Mouse (Mus musculus) kidney, adult 2 months (tissue): ENCODE results near the gene Angel2. TPM values are rescaled to one million over a fixed set of nuclear protein-coding genes. Genes with fewer than 3 reads are reported as not detected.
"Not testable (repeated sequence)": the region's sequence is repeated elsewhere in the genome, so short reads cannot be mapped to it uniquely, and the experiment has no call there.

Experiments
- DNase-seq: peaks from one replicate; pipeline ENCODE4 v3.0.0; 2021
- H3K27ac ChIP-seq: fragments of 200-500 bp; 2 replicates; pipeline ENCODE4 v1.5.1; 2012; ENCODE audit warnings: low read depth, low read length, control low read depth, inconsistent platforms; ENCODE audit not compliant: insufficient read depth
- H3K27me3 ChIP-seq: fragments of 200-500 bp; replicated peaks from 2 replicates; pipeline ENCODE4 v1.6.1; 2012; ENCODE audit warnings: mild to moderate bottlenecking, moderate library complexity, low read length, inconsistent platforms; ENCODE audit not compliant: control insufficient read depth, insufficient read depth
- H3K36me3 ChIP-seq: fragments of 200-500 bp; 2 replicates; pipeline ENCODE4 v1.6.1; 2012; ENCODE audit warnings: mild to moderate bottlenecking, moderate library complexity, low read length, inconsistent platforms; ENCODE audit not compliant: control insufficient read depth, insufficient read depth
- H3K4me1 ChIP-seq: fragments of 200-500 bp; 2 replicates; pipeline ENCODE4 v1.6.1; 2011; ENCODE audit warnings: low read length; ENCODE audit not compliant: control insufficient read depth, insufficient read depth
- H3K4me3 ChIP-seq: fragments of 200-500 bp; 2 replicates; pipeline ENCODE4 v1.5.1; 2011; ENCODE audit warnings: mild to moderate bottlenecking, low read depth, low read length, control low read depth; ENCODE audit not compliant: insufficient read depth
- CTCF ChIP-seq: fragments of 200-500 bp; conservative IDR thresholded peaks from 2 replicates; pipeline ENCODE4 v1.5.1; 2011; ENCODE audit warnings: low read depth, mild to moderate bottlenecking, control low read depth, low read length, moderate library complexity, mixed read lengths; ENCODE audit not compliant: insufficient read depth, insufficient read length
- POLR2A ChIP-seq: fragments of 200-500 bp; IDR thresholded peaks from one replicate; pipeline ENCODE4 v1.6.1; 2011; ENCODE audit warnings: low read depth, low read length, control low read depth
- WGBS: fragments of 180-500 bp; shearing (Covaris S2); methylation state at CpG from one replicate; pipeline ENCODE4 v1.1.7; 2018; 5-methylcytosine and 5-hydroxymethylcytosine counted together
- polyA plus RNA-seq: library from polyadenylated mRNA; depleted of rRNA; stranded (reverse); fragments of >200 nt; gene quantifications from 2 replicates; pipeline ENCODE4 v1.2.3, GENCODE M21; 2012; rRNA removed

Gene Angel2
- polyA plus RNA-seq = 26.6 and 29.6 TPM in 2 replicates

GRCm38 (mm10) chr1:190924812-190925211, at the start of gene Angel2:
Gene Angel2 (plus strand): TSS chr1:190925112.
- not testable (repeated sequence) for DNase-seq, H3K27ac ChIP-seq
- 85% methylated on average over 3 of the region's 3 CpGs for WGBS

GRCm38 (mm10) chr1:190875751-190876150, 49.2 kb upstream of the Angel2 start:
- TF ChIP-seq CTCF = no peak
- no peak for TF ChIP-seq POLR2A
- Histone ChIP-seq H3K27ac (no peak overlapping the region), H3K4me3 (no peak overlapping the region), H3K36me3 (no peaks in the 10 kb centered on the region), H3K27me3 (no peaks in the 10 kb centered on the region), H3K4me1 (peaks cover 6% of the 10 kb centered on the region; the same call in 1 of the 2 replicates)
- 92% methylated on average over 6 of the region's 6 CpGs for WGBS
- DNase-seq = no peak

More at GRCm38 (mm10) chr1:190924812-190925211, at the start of gene Angel2:
- not testable (repeated sequence) for H3K4me3 ChIP-seq, H3K4me1 ChIP-seq, H3K27me3 ChIP-seq, H3K36me3 ChIP-seq

- no peak for DNase-seq
- 74% methylated on average over 6 of the region's 6 CpGs for WGBS
Measured at GRCm38 (mm10) chr1:190880638-190881037, 44.3 kb upstream of the Angel2 start.

GRCm38 (mm10) chr1:190881422-190881821, 43.5 kb upstream of the Angel2 start:
- peak; percentile 68 for TF ChIP-seq CTCF
- no peak for TF ChIP-seq POLR2A
- no peak overlapping the region for H3K4me3 ChIP-seq
- H3K27ac ChIP-seq = no peak overlapping the region
- 8% methylated on average over 2 of the region's 2 CpGs for WGBS
- no peaks in the 10 kb centered on the region for H3K27me3 ChIP-seq
- H3K4me1 ChIP-seq = no peaks in the 10 kb centered on the region
- DNase-seq = peak; percentile 65
- H3K36me3 ChIP-seq = no peaks in the 10 kb centered on the region

More at GRCm38 (mm10) chr1:190880638-190881037, 44.3 kb upstream of the Angel2 start:
- no peak overlapping the region for H3K27ac ChIP-seq
- no peaks in the 10 kb centered on the region for H3K27me3 ChIP-seq
- H3K4me3 ChIP-seq = no peak overlapping the region
- TF ChIP-seq POLR2A (no peak), CTCF (no peak)
- no peaks in the 10 kb centered on the region for H3K36me3 ChIP-seq
- no peaks in the 10 kb centered on the region for H3K4me1 ChIP-seq

- DNase-seq = no peak
- Histone ChIP-seq H3K27me3 (no peaks in the 10 kb centered on the region), H3K27ac (no peak overlapping the region), H3K4me3 (no peak overlapping the region), H3K36me3 (no peaks in the 10 kb centered on the region), H3K4me1 (no peaks in the 10 kb centered on the region)
- 86% methylated on average over 4 of the region's 4 CpGs for WGBS
- TF ChIP-seq CTCF = no peak
- no peak for TF ChIP-seq POLR2A
Measured at GRCm38 (mm10) chr1:190886014-190886413, 38.9 kb upstream of the Angel2 start.

- TF ChIP-seq POLR2A (no peak), CTCF (no peak)
- H3K4me3 ChIP-seq = no peak overlapping the region
- DNase-seq = no peak
- H3K4me1 ChIP-seq = no peaks in the 10 kb centered on the region
- no peaks in the 10 kb centered on the region for H3K27me3 ChIP-seq
- H3K27ac ChIP-seq = no peak overlapping the region
- 90% methylated on average over 2 of the region's 2 CpGs for WGBS
- H3K36me3 ChIP-seq = no peaks in the 10 kb centered on the region
Measured at GRCm38 (mm10) chr1:190888031-190888430, 36.9 kb upstream of the Angel2 start.

GRCm38 (mm10) chr1:190888646-190889045, 36.3 kb upstream of the Angel2 start:
- H3K4me1 ChIP-seq = no peaks in the 10 kb centered on the region
- H3K27ac ChIP-seq = no peak overlapping the region
- no peak for TF ChIP-seq POLR2A
- TF ChIP-seq CTCF = no peak
- no peaks in the 10 kb centered on the region for H3K27me3 ChIP-seq
- H3K4me3 ChIP-seq = no peak overlapping the region
- no peak for DNase-seq
- 91% methylated on average over 16 of the region's 16 CpGs for WGBS
- H3K36me3 ChIP-seq = no peaks in the 10 kb centered on the region

GRCm38 (mm10) chr1:190893559-190894167, 31.2 kb upstream of the Angel2 start:
- TF ChIP-seq CTCF = no peak
- no peak for TF ChIP-seq POLR2A
- Histone ChIP-seq H3K4me1 (no peaks in the 10 kb centered on the region), H3K27ac (no peak overlapping the region), H3K27me3 (no peaks in the 10 kb centered on the region), H3K4me3 (no peak overlapping the region), H3K36me3 (no peaks in the 10 kb centered on the region)
- no peak for DNase-seq
- WGBS = 89% methylated on average over 6 of the region's 6 CpGs
